ENCODE assay signal across 9 mouse cellular contexts in genomic region chr10:121305441-121305840, GRCm38 (mm10). TPM values are rescaled to one million over a fixed set of nuclear protein-coding genes. Genes with fewer than 3 reads are reported as not detected.
DNase-seq lines count a peak whose midpoint lies in the region; ATAC-seq lines count a peak whose summit lies in the region.
"Had no signal": no experiment of that assay in that cellular context is flagged by ENCODE, and none has a peak within 500 bp of the region (broad histone marks: within the 10 kb centered on the region; RNA-seq: fewer than 3 reads in every experiment).

No protein-coding gene starts in this region.

- H3K36me3 ChIP-seq in midbrain, embryonic 12.5 days: no peaks in the 10 kb centered on the region
- H3K36me3 ChIP-seq in midbrain, embryonic 10.5 days: no peaks in the 10 kb centered on the region
- 0 out of 2 replicates have a peak, but pooled peaks cover 7% of the 10 kb centered on the region for H3K36me3 ChIP-seq in hindbrain, embryonic 16.5 days (ENCODE audit: control insufficient read depth, insufficient read depth, low read length)
- H3K36me3 ChIP-seq: embryonic facial prominence, embryonic 13.5 days had no signal

- no peak overlapping the region for H3K4me2 ChIP-seq in midbrain, embryonic 12.5 days (replicated peaks)
- no peak overlapping the region for H3K4me2 ChIP-seq in hindbrain, embryonic 16.5 days (ENCODE audit: low read length)
- H3K4me2 ChIP-seq: embryonic facial prominence, embryonic 13.5 days had no signal

- no peak for ATAC-seq in CD4-positive, CD25-positive, alpha-beta regulatory T cell, adult 4 months
- peak; percentile 41 for ATAC-seq in midbrain, embryonic 12.5 days (ENCODE audit: low FRiP score, low read depth)
- ATAC-seq in hindbrain, embryonic 16.5 days: peak; percentile 34; the same call in 1 of the 2 replicates
- ATAC-seq in megakaryocyte, adult 5-6 weeks (ENCODE audit: poor library complexity, severe bottlenecking): peak; percentile 88

- no peak overlapping the region for H3K9ac ChIP-seq in midbrain, embryonic 12.5 days (replicated peaks)
- H3K9ac ChIP-seq in hindbrain, embryonic 16.5 days (ENCODE audit: low read depth, low read length): no peak overlapping the region
- H3K9ac ChIP-seq: embryonic facial prominence, embryonic 13.5 days had no signal

- DNase-seq in CD4-positive, CD25-positive, alpha-beta regulatory T cell, adult 2 months (ENCODE audit: low read depth, low spot score): peak; percentile 60
- no peak for DNase-seq in midbrain, embryonic 10.5 days (ENCODE audit: low spot score)
- no peak for DNase-seq in ovary, adult 18-20 months (ENCODE audit: low spot score)
- DNase-seq in cerebellum, adult 11-12 months: no peak

- no peak overlapping the region for H3K27ac ChIP-seq in midbrain, embryonic 12.5 days (replicated peaks)
- H3K27ac ChIP-seq in midbrain, embryonic 10.5 days (replicated peaks): no peak overlapping the region
- H3K27ac ChIP-seq in hindbrain, embryonic 16.5 days (ENCODE audit: low read depth, low read length): no peak overlapping the region
- H3K27ac ChIP-seq: embryonic facial prominence, embryonic 13.5 days had no signal

- 42% methylated on average over 5 of the region's 5 CpGs for WGBS in midbrain, embryonic 12.5 days
- 25% methylated on average over 5 of the region's 5 CpGs for WGBS in midbrain, embryonic 10.5 days
- 29% methylated on average over 5 of the region's 5 CpGs for WGBS in hindbrain, embryonic 16.5 days

- peaks cover 8% of the 10 kb centered on the region for H3K4me1 ChIP-seq in midbrain, embryonic 12.5 days
- H3K4me1 ChIP-seq in midbrain, embryonic 10.5 days: peaks cover 17% of the 10 kb centered on the region
- H3K4me1 ChIP-seq in hindbrain, embryonic 16.5 days (ENCODE audit: control insufficient read depth, insufficient read depth, low read depth, low read length): peaks cover 9% of the 10 kb centered on the region

- no peaks in the 10 kb centered on the region for H3K9me3 ChIP-seq in midbrain, embryonic 12.5 days
- no peaks in the 10 kb centered on the region for H3K9me3 ChIP-seq in midbrain, embryonic 10.5 days (replicated peaks)
- no peaks in the 10 kb centered on the region for H3K9me3 ChIP-seq in hindbrain, embryonic 16.5 days (ENCODE audit: control insufficient read depth, low read length)
- H3K9me3 ChIP-seq: embryonic facial prominence, embryonic 13.5 days had no signal

- no peak overlapping the region for H3K4me3 ChIP-seq in midbrain, embryonic 12.5 days
- H3K4me3 ChIP-seq in midbrain, embryonic 10.5 days: no peak overlapping the region
- H3K4me3 ChIP-seq in hindbrain, embryonic 16.5 days (ENCODE audit: low read length): no peak overlapping the region
- H3K4me3 ChIP-seq: embryonic facial prominence, embryonic 13.5 days had no signal

- peaks cover 14% of the 10 kb centered on the region for H3K27me3 ChIP-seq in midbrain, embryonic 12.5 days
- peaks cover 30% of the 10 kb centered on the region for H3K27me3 ChIP-seq in midbrain, embryonic 10.5 days (ENCODE audit: low read depth, poor library complexity, severe bottlenecking)
- no peaks in the 10 kb centered on the region for H3K27me3 ChIP-seq in hindbrain, embryonic 16.5 days (replicated peaks; ENCODE audit: control insufficient read depth, insufficient read depth, low read length)

RNA-seq across cellular contexts. Expression of gene Tbc1d30, which starts 45.6 kb away (rescaled TPM):
- 1 to 10 TPM; 3.1 to 3.4 TPM for polyA plus RNA-seq in CD4-positive, CD25-positive, alpha-beta regulatory T cell, adult 4 months (2017; shearing (Covaris generic))
- polyA plus RNA-seq in midbrain, embryonic 12.5 days (2016; fragmentation: Nextera tagmentation; extraction: Ambion mirVana): 4.3 and 5.4 TPM in 2 replicates
- polyA plus RNA-seq in midbrain, embryonic 10.5 days (2016; fragmentation: Nextera tagmentation; extraction: Ambion mirVana): 1.1 and 2.2 TPM in 2 replicates
- polyA plus RNA-seq in hindbrain, embryonic 16.5 days (2015; fragmentation: Nextera tagmentation; extraction: Ambion mirVana): 16.6 and 19.5 TPM in 2 replicates
- total RNA-seq in megakaryocyte, adult 5-6 weeks (2015): 0.23 and 0.42 TPM in 2 replicates
- total RNA-seq in megakaryocyte, adult 5-6 weeks (2017): 0.40 and 1.8 TPM in 2 replicates

RNA-seq across cellular contexts. Expression of gene Gns, which starts 59.4 kb away (rescaled TPM):
- polyA plus RNA-seq in CD4-positive, CD25-positive, alpha-beta regulatory T cell, adult 4 months (2017; shearing (Covaris generic)): 10 to 100 TPM in 1 of 2 experiments, 1 to 10 TPM in 1; 9.1 to 13.6 TPM
- 40.6 and 42.1 TPM in 2 replicates for polyA plus RNA-seq in midbrain, embryonic 12.5 days (2016; fragmentation: Nextera tagmentation; extraction: Ambion mirVana)
- 35.8 and 36.4 TPM in 2 replicates for polyA plus RNA-seq in midbrain, embryonic 10.5 days (2016; fragmentation: Nextera tagmentation; extraction: Ambion mirVana)
- 39.7 and 43.1 TPM in 2 replicates for polyA plus RNA-seq in hindbrain, embryonic 16.5 days (2015; fragmentation: Nextera tagmentation; extraction: Ambion mirVana)
- 41.1 and 48.9 TPM in 2 replicates for total RNA-seq in megakaryocyte, adult 5-6 weeks (2015)
- total RNA-seq in megakaryocyte, adult 5-6 weeks (2017): 33.8 and 40.7 TPM in 2 replicates
